Mouse (Mus musculus): ENCODE measurements around the gene Usp50. TPM values are rescaled to one million over a fixed set of nuclear protein-coding genes. Genes with fewer than 3 reads are reported as not detected.

Gene Usp50
- polyA plus RNA-seq, 1 experiment from 2014 or later: 2.6 TPM

DNA sequence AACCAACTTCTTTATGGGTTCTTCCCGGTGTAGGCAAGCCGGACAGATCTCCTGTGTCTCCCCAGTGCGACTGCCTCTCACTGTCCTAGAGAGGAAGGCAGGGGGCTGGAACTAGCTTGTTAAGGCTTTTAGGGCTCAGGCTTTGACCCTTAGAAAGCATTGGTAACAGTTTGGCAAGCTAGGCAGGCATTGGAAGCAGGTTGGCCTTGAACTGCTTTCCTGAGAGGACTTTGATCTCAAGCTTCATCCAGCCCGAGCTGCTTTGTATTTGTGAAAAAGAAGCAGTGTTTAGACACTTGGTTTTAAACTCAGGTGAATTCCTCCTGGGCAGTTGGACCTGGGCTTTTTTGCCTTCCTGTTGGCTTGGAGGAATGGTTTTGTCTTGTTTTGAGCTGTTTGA, 4.5 kb downstream of the Usp50 start:
- no peaks in the 10 kb centered on the region for H3K36me3 ChIP-seq
- H3K27ac ChIP-seq (replicated peaks): no peak overlapping the region
- H3K4me2 ChIP-seq: no peak overlapping the region
- H3K4me1 ChIP-seq: no peaks in the 10 kb centered on the region
- no peak overlapping the region for H3K4me3 ChIP-seq (replicated peaks)
- H3K9me3 ChIP-seq (replicated peaks): no peaks in the 10 kb centered on the region
- ATAC-seq (ENCODE audit: low FRiP score): no peak
- H3K27me3 ChIP-seq (replicated peaks): no peaks in the 10 kb centered on the region
- no peak overlapping the region for H3K9ac ChIP-seq (replicated peaks)
- 86% methylated on average over 4 of the region's 4 CpGs for WGBS

DNA sequence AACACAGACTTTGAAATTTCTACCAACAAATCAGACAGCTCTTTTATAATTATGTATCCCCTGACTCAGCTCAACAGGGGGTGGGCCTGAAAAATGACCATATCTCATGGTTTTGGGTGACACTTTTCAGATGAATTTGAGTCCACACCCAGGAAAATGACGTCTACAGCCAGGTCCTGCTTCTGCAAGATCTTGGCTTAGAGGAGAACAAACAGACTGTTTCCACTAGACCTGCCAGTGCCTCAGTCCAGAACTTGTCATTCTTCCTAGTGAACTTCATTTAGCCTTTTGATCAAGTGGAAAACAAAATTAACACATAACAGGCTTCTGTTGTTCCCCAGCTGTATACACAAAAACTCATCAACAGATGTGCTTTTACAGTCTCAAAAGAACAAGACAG, 6.9 kb downstream of the Usp50 start:
- Histone ChIP-seq H3K9me3 (replicated peaks) (no peaks in the 10 kb centered on the region), H3K27me3 (replicated peaks) (no peaks in the 10 kb centered on the region), H3K4me2 (no peak overlapping the region), H3K36me3 (no peaks in the 10 kb centered on the region), H3K9ac (replicated peaks) (no peak overlapping the region), H3K27ac (replicated peaks) (no peak overlapping the region), H3K4me3 (replicated peaks) (no peak overlapping the region), H3K4me1 (no peaks in the 10 kb centered on the region)
- WGBS: 69% methylated on average over 1 of the region's 1 CpGs
- no peak for ATAC-seq (ENCODE audit: low FRiP score)

DNA sequence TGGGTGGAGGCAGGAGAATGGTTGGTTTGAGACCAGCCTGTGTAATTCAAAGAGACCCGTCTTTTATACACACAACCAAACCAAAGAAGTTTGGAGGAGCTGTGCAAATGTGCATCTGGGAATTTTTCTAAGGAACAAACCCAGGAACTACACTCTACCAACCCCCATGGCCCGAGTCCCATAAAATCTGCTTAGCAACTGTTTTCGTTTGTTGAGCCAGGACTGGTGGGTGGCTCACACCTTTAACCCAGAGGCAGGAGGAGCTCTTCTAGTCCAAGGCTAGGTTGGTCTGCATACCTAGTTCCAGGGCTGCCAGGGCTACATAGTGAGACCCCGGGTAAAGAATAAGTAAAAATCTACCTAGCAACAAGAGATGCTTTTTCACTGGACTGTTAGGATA, 7.3 kb downstream of the Usp50 start:
- H3K9me3 ChIP-seq (replicated peaks): no peaks in the 10 kb centered on the region
- H3K4me3 ChIP-seq (replicated peaks): no peak overlapping the region
- ATAC-seq (ENCODE audit: low FRiP score): no peak
- WGBS: 69% methylated on average over 4 of the region's 4 CpGs
- no peak overlapping the region for H3K9ac ChIP-seq (replicated peaks)
- H3K27me3 ChIP-seq (replicated peaks): no peaks in the 10 kb centered on the region
- H3K4me1 ChIP-seq: no peaks in the 10 kb centered on the region
- H3K4me2 ChIP-seq: no peak overlapping the region
- H3K36me3 ChIP-seq: no peaks in the 10 kb centered on the region
- H3K27ac ChIP-seq (replicated peaks): no peak overlapping the region

DNA sequence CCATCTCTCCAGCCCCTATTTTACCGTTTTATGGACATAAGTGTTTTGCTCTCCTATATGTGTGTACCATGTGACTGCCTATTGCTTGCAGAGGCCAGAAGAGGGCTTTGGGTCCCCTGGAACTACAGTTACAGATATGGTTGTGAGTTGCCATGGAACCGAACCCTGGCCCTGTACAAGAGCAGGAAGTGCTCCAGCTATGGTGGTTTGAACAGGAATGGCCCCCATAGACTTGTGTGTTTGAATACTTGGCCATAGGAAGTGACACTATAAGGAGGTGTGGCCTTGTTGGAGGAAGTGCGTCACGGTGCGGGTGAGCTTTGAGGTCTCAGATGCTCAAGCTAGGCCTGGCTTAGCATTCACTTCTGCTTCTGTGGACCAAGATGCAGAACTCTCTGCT, 11.1 kb downstream of the Usp50 start:
- Histone ChIP-seq H3K9me3 (replicated peaks) (no peaks in the 10 kb centered on the region), H3K27me3 (replicated peaks) (no peaks in the 10 kb centered on the region), H3K9ac (replicated peaks) (no peak overlapping the region), H3K4me2 (no peak overlapping the region), H3K4me3 (replicated peaks) (no peak overlapping the region), H3K4me1 (no peaks in the 10 kb centered on the region), H3K36me3 (no peaks in the 10 kb centered on the region), H3K27ac (replicated peaks) (no peak overlapping the region)
- ATAC-seq (ENCODE audit: low FRiP score): no peak
- whole genome bisulfite sequencing: 89% methylated on average over 5 of the region's 5 CpGs

DNA sequence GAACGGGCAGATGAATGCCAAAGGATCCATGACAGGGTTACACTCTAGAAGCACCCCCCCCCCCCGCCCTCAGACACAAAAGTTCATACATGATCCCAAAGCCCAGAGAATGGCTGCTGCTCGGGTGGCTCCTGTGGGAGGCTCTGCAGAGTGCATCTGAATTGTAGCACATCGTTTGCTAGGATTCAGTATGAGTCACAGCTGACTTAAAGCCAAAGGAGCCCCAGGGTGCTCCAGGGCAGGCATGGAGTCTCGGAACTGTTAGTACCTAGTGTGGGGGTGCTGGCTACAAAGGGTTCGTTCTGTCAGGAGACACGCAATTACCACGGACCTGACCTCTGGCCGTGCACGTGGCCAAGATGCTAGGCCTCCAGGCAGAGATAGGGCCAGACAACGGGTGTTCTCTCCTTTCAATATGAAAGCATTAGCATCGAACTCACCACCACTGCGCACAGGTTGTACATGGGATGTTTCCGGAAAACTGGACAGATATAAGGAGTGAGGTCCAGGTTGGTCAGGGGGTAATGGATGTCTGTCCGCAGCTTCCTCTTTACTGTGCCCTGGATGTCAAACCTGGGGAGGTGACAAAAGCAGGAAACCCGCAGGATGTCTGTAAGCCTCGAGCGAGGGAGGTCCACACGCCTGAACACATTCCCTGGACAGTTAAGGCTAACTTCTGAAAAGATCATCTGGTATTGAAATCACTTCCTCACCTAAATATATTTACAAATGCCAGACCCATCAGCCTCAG, 13.7 kb downstream of the Usp50 start:
- H3K27ac ChIP-seq (replicated peaks): no peak overlapping the region
- no peak overlapping the region for H3K4me3 ChIP-seq (replicated peaks)
- H3K4me1 ChIP-seq: 0 out of 2 replicates have a peak, but pooled peaks cover 7% of the 10 kb centered on the region
- no peaks in the 10 kb centered on the region for H3K36me3 ChIP-seq
- no peak overlapping the region for H3K9ac ChIP-seq (replicated peaks)
- no peaks in the 10 kb centered on the region for H3K9me3 ChIP-seq (replicated peaks)
- ATAC-seq (ENCODE audit: low FRiP score): no peak
- H3K4me2 ChIP-seq: no peak overlapping the region
- no peaks in the 10 kb centered on the region for H3K27me3 ChIP-seq (replicated peaks)
- WGBS: 81% methylated on average over 19 of the region's 19 CpGs

DNA sequence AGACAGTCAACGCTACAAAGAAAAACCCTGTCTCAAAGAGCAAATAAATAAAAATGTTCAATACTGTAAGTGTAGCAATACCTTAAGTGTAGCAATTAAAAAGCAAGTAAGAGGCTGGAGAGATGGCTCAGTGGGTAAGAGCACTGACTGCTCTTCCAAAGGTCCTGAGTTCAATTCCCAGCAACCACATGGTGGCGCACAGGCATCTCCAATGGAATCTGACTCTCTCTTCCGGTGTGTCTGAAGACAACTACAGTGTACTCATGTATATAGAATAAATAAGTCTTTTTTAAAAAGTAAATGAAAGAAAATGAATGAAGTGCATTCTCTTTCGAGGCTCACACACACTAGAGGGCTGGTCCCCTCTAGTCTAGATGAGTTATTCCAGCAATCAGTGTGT, 15.1 kb downstream of the Usp50 start:
- H3K4me2 ChIP-seq: no peak overlapping the region

DNA sequence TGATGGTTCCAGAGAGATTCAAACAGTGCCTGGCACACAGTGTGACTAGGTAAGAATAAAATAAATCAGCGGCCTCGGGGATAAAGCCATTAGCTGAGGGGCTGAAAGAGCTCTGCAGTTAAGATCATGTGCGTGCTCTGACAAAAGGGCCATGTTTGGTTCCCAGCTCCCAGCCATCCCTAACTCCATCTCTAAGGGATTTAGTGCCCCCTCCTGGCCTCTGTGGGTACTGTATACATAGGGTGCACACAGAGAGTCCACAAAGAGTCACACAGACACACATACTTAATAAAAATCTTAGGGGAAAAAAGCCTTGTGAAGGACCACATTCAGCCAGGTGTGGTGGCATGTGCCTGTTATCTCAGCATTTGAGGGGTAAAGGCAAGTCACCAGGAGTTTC, 15.7 kb downstream of the Usp50 start:
- Histone ChIP-seq H3K4me2 (no peak overlapping the region), H3K27me3 (replicated peaks) (no peaks in the 10 kb centered on the region), H3K9ac (replicated peaks) (no peak overlapping the region), H3K4me3 (replicated peaks) (no peak overlapping the region), H3K36me3 (peaks cover 10% of the 10 kb centered on the region), H3K27ac (replicated peaks) (no peak overlapping the region), H3K9me3 (replicated peaks) (no peaks in the 10 kb centered on the region), H3K4me1 (0 out of 2 replicates have a peak, but pooled peaks cover 7% of the 10 kb centered on the region)
- WGBS: 94% methylated on average over 3 of the region's 3 CpGs
- no peak for ATAC-seq (ENCODE audit: low FRiP score)

More for the DNA sequence above, 15.1 kb downstream of the Usp50 start:
- H3K27ac ChIP-seq (replicated peaks): no peak overlapping the region
- 0 out of 2 replicates have a peak, but pooled peaks cover 7% of the 10 kb centered on the region for H3K4me1 ChIP-seq
- 83% methylated on average over 4 of the region's 4 CpGs for WGBS
- ATAC-seq (ENCODE audit: low FRiP score): no peak
- H3K27me3 ChIP-seq (replicated peaks): no peaks in the 10 kb centered on the region
- H3K36me3 ChIP-seq: peaks cover 7% of the 10 kb centered on the region; the same call in 1 of the 2 replicates
- H3K9me3 ChIP-seq (replicated peaks): no peaks in the 10 kb centered on the region
- H3K4me3 ChIP-seq (replicated peaks): no peak overlapping the region
- H3K9ac ChIP-seq (replicated peaks): no peak overlapping the region

DNA sequence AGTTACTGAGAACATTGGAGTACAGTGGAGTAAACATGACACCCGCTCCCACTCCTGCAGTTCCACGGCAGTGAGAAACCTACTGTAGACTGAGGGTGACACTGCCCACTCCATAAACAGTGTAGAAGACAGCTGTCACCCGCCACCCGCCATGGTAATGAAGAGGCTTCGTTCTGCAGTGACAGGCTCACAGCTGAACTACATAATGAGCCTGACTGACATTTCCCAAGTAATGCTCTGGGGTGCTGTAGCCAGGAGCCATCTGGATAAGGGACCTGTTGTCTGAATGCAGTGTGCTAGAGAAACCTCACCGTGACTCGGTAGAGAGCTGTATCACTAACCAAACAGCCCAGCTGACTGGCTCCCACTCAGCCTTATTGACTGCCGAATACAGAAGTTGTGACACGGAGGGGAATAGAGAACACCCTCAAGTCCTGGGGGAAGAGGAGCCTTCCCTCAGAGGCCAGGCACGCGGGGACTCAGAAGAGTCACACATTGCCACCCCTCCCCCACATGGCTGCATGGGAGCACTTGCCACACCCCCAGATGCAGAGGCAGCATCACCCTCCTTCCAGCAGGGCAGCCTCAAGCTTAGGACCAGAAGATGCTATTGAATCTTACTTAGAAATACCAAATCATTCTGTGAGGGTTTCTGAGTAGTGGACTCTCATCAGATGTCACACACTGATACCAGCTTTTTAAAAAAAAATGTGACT, 17.2 kb downstream of the Usp50 start:
- WGBS: 27% methylated on average over 11 of the region's 11 CpGs
- Histone ChIP-seq H3K27me3 (replicated peaks) (no peaks in the 10 kb centered on the region), H3K4me1 (0 out of 2 replicates have a peak, but pooled peaks cover 7% of the 10 kb centered on the region), H3K4me3 (replicated peaks) (no peak overlapping the region), H3K36me3 (peaks cover 26% of the 10 kb centered on the region), H3K4me2 (peak overlapping the region; percentile 35; the same call in 1 of the 2 replicates), H3K27ac (replicated peaks) (no peak overlapping the region), H3K9ac (replicated peaks) (no peak overlapping the region), H3K9me3 (replicated peaks) (no peaks in the 10 kb centered on the region)
- peak; percentile 77 for ATAC-seq (ENCODE audit: low FRiP score)

DNA sequence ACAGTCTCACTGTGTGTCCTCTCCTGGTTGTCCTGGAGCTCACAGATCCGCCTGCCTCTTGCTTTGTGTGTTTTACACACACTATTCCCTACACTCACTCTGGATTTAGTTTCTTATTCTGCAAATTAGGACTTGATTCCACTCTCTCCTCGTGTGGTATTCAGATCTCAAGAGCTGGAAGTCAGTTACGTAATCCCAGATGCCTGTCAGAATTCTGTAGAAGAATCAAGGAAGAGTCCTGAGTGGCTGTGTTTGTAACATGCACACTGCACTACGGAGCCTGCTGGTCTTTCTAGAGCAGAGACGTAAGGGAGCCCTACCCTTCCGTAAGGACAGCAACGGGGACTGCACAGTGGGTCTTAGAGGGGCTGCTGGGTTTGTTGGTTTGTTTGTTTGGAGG, 23.9 kb downstream of the Usp50 start:
- no peaks in the 10 kb centered on the region for H3K4me1 ChIP-seq
- H3K9ac ChIP-seq (replicated peaks): no peak overlapping the region
- no peaks in the 10 kb centered on the region for H3K27me3 ChIP-seq (replicated peaks)
- WGBS: 95% methylated on average over 7 of the region's 7 CpGs
- no peak overlapping the region for H3K4me3 ChIP-seq (replicated peaks)
- peaks cover 86% of the 10 kb centered on the region for H3K36me3 ChIP-seq
- no peaks in the 10 kb centered on the region for H3K9me3 ChIP-seq (replicated peaks)
- ATAC-seq (ENCODE audit: low FRiP score): no peak
- H3K27ac ChIP-seq (replicated peaks): no peak overlapping the region
- no peak overlapping the region for H3K4me2 ChIP-seq

DNA sequence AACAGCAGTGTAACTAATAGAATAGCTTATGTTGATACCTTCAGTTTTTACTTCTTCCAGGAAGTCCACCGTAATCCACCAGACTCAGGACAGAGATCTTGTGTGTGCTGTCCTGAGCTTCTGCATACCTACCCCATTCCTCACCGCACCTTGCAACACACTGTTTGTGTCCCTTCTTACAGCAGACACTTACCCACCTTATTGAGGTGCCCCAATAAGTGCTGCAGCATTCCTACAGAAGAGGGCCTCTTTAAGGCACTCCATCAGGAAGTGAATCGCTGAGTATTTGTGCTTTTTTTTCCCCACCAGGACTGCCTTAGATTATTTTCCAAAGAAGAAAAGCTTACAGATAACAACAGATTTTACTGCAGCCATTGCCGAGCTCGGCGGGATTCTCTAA, 27.6 kb downstream of the Usp50 start:
- no peaks in the 10 kb centered on the region for H3K9me3 ChIP-seq (replicated peaks)
- H3K27ac ChIP-seq (replicated peaks): no peak overlapping the region
- no peaks in the 10 kb centered on the region for H3K4me1 ChIP-seq
- 95% methylated on average over 6 of the region's 6 CpGs for WGBS
- H3K4me2 ChIP-seq: no peak overlapping the region
- peaks cover 85% of the 10 kb centered on the region for H3K36me3 ChIP-seq
- no peak overlapping the region for H3K9ac ChIP-seq (replicated peaks)
- H3K4me3 ChIP-seq (replicated peaks): no peak overlapping the region
- no peak for ATAC-seq (ENCODE audit: low FRiP score)
- H3K27me3 ChIP-seq (replicated peaks): no peaks in the 10 kb centered on the region

DNA sequence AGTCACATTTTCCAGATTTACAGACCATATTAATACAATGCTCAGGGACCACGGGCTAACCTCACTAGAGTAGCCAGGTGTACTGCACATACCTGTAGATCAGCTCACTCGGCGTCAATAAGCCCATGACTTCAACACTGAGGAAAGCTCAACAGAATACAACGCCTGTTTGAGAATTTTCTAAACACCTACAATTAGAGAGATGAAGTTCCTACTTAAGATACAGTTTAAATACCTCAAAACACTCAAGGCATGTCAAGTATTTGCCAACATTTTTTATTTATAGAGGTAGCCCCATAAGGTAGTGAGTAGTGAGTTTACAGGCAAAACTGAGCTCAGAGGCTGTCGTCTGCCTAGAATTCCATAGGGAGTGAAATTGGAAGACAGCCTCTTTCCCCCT, 39.9 kb downstream of the Usp50 start:
- 89% methylated on average over 5 of the region's 5 CpGs for WGBS
- H3K4me2 ChIP-seq: no peak overlapping the region
- H3K4me1 ChIP-seq: no peaks in the 10 kb centered on the region
- peaks cover 64% of the 10 kb centered on the region for H3K36me3 ChIP-seq
- H3K9me3 ChIP-seq (replicated peaks): no peaks in the 10 kb centered on the region
- no peak overlapping the region for H3K9ac ChIP-seq (replicated peaks)
- no peak for ATAC-seq (ENCODE audit: low FRiP score)
- H3K27me3 ChIP-seq (replicated peaks): no peaks in the 10 kb centered on the region
- no peak overlapping the region for H3K4me3 ChIP-seq (replicated peaks)
- H3K27ac ChIP-seq (replicated peaks): no peak overlapping the region

DNA sequence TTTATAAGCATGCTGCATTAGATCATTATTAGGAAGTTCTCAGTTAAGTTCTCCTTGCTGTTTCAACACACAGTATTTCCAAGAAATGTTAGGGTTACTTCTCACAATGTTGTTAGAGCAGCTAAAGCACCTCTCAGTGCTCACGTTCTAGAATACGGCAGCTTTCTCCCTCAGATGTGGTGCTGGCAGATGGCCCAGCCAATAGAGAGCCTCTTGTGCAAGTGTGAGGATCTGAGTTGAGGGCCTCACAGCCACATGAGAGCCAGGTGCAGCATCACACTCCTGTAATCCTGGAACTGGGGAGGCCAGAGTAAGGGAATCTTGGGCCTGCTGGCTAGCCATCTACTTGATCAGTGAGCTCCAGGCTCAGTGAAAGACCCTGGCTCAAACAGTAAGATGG, 43.0 kb downstream of the Usp50 start:
- H3K36me3 ChIP-seq: peaks cover 59% of the 10 kb centered on the region
- H3K4me2 ChIP-seq: no peak overlapping the region
- no peak for ATAC-seq (ENCODE audit: low FRiP score)
- 82% methylated on average over 2 of the region's 2 CpGs for WGBS
- no peaks in the 10 kb centered on the region for H3K9me3 ChIP-seq (replicated peaks)
- H3K4me1 ChIP-seq: no peaks in the 10 kb centered on the region
- H3K27ac ChIP-seq (replicated peaks): no peak overlapping the region
- no peak overlapping the region for H3K4me3 ChIP-seq (replicated peaks)
- H3K9ac ChIP-seq (replicated peaks): no peak overlapping the region
- H3K27me3 ChIP-seq (replicated peaks): no peaks in the 10 kb centered on the region

Data from neural tube, embryonic 15.5 days (tissue).